Mouse (Mus musculus) embryonic fibroblast, embryonic 13.5 days (primary cell): ENCODE data around the gene Zmym1. TPM values are rescaled to one million over a fixed set of nuclear protein-coding genes. Genes with fewer than 3 reads are reported as not detected.
"Not testable (repeated sequence)": the region's sequence is repeated elsewhere in the genome, so short reads cannot be mapped to it uniquely, and the experiment has no call there.

Experiments
- H3K27ac ChIP-seq: 2 replicates; pipeline ENCODE4 v1.5.1; 2012; ENCODE audit warnings: low read length, control low read depth, inconsistent platforms; ENCODE audit not compliant: insufficient read depth
- H3K4me1 ChIP-seq: 2 replicates; pipeline ENCODE4 v1.6.1; 2011; ENCODE audit warnings: low read length; ENCODE audit not compliant: control insufficient read depth, insufficient read depth
- H3K4me3 ChIP-seq: 2 replicates; pipeline ENCODE4 v1.5.1; 2011; ENCODE audit warnings: mild to moderate bottlenecking, control low read depth, low read length; ENCODE audit not compliant: insufficient read depth
- CTCF ChIP-seq: IDR thresholded peaks from 2 replicates; pipeline ENCODE4 v1.5.1; 2011; ENCODE audit warnings: mild to moderate bottlenecking, control low read depth, low read length, moderate library complexity, borderline replicate concordance; ENCODE audit not compliant: insufficient read depth
- POLR2A ChIP-seq: IDR thresholded peaks from 2 replicates; pipeline ENCODE4 v1.6.1; 2011; ENCODE audit warnings: low read depth, mild to moderate bottlenecking, control low read depth, low read length, moderate library complexity
- polyA plus RNA-seq: library from polyadenylated mRNA; stranded (reverse); fragments of >200 nt; gene quantifications from 2 replicates; pipeline ENCODE4 v1.2.4, GENCODE M21; 2011; ENCODE audit warnings: low read depth; ENCODE audit not compliant: missing spikeins, insufficient read length

Zmym1 gene
- polyA plus RNA-seq, 1 experiment = 18.0 TPM

DNA sequence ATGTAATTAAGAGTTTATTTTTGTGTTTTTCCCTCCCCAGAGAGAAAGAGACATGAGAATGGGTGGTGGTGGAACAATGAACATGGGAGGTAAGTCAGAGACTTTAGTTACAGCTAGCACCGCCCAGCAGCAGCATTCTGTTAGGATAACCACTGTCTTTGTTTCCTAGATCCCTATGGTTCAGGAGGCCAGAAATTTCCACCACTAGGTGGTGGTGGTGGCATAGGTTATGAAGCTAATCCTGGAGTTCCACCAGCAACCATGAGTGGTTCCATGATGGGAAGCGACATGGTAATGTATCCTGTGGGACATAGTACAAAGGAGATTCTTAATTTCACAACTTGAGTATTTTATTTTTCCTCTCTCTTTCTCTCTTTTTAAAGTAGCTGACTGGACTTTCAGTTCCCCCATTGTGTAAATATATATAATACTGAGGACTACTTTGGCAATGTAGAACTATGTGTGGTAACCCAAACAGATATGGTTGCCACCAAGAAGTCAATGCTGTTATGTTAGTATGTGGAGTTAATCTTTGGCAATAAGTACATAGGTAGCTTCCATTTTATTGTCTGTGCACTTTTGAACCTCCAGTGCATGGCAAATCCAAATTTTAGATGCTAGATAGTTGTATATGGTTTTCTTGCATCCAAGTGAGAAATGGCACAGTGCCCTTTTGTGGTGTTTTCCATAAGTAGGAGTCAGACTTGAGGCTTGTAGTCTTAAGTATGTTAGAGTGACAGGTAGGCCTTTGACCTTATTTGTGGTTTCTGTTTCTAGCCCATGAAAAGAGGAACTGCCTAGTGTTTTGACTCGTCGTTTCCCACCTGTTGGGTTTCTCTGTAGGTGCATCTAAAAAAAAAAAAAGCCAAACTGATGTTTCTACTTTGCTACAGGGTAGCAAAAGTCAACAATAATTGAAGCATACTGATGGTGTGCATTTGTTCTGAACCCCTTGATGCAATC, 33.4 kb downstream of the Zmym1 start:
- H3K4me3 ChIP-seq = no peak overlapping the region
- peaks cover 7% of the 10 kb centered on the region for H3K4me1 ChIP-seq
- H3K27ac ChIP-seq = no peak overlapping the region
- TF ChIP-seq CTCF (no peak), POLR2A (no peak)

DNA sequence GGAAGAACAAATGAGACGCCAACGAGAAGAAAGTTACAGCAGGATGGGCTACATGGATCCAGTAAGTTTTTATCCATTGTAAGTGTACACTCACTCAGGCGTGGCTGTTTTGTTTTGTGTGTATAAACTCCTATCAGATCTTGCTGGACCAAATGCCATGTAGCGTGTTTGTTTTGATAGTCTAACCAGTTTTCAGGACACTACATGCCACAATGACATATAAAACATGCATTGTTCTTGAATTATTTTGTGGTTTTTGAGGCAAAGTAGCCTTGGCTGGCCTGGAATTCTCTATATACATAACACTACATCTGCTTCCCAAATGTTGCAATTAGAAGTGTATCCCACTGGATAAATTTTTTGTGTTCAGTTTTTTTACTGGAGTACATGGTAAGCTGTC, 34.1 kb downstream of the Zmym1 start:
- Histone ChIP-seq H3K4me1 (peaks cover 6% of the 10 kb centered on the region), H3K4me3 (no peak overlapping the region), H3K27ac (no peak overlapping the region)
- TF ChIP-seq CTCF = no peak
- TF ChIP-seq POLR2A = no peak

DNA sequence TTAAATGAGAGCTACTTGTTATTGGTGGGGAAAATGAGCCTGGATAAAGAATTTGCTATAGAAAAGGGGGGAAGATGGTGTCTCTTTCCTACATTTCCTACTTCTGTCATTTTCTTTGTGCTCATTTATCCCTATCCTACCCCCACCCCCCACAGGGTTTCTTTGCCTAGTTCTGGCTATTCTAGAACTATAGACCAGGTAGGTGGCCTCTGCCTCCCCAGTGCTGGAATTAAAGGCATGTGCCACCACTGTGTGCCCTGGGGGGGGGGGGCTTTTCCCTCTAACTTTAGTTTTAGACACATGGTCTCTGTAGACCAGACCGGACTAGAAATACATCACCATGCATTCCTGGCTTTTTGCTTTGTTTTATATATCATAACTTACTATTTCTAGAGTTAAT, 36.7 kb downstream of the Zmym1 start:
- Histone ChIP-seq H3K27ac (no peak overlapping the region), H3K4me1 (peaks cover 6% of the 10 kb centered on the region), H3K4me3 (peak overlapping the region; percentile 99)
- TF ChIP-seq CTCF = no peak
- TF ChIP-seq POLR2A = no peak

DNA sequence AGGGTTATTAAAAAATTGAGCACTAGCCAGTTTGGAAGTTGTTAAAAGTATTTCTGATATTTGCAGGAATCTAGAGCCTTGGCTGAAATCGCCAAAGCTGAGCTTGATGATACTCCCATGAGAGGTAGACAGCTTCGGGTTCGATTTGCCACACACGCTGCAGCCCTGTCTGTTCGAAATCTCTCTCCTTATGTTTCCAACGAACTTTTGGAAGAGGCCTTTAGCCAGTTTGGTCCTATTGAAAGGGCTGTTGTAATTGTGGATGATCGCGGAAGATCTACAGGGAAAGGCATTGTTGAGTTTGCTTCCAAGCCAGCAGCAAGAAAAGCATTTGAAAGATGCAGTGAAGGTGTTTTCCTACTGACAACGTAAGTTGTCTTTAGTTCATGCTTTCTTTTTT, 37.8 kb downstream of the Zmym1 start:
- Histone ChIP-seq H3K4me1 (peaks cover 6% of the 10 kb centered on the region), H3K4me3 (peak overlapping the region; percentile 99), H3K27ac (no peak overlapping the region)
- TF ChIP-seq CTCF (no peak), POLR2A (no peak)

DNA sequence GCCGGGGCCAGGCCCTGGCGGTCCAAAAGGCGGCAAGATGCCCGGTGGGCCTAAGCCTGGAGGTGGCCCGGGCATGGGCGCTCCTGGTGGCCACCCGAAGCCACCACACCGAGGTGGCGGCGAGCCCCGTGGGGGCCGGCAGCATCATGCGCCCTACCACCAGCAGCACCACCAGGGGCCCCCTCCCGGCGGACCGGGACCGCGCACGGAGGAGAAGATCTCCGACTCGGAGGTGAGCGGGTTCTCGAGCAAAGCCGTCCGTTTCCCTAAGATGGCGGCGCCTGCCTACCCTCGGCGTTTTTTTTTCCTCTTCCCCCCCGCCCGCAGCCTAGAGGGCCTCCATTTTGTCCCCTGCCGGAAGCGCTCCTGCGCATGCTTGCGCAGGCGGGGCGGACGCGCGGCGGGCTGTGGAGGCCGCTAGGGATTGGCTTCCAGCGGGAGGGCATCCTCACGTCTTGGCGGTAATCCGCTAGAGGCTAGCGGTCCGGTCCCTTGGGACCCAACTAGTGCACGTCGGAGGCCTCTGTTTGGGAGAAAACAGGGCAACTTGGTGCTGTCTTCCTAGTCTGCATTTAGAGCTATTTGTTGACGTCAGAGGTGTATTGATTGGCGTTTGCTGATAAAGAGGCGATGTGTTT, 38.8 kb downstream of the Zmym1 start:
- peak overlapping the region; percentile 99 for H3K4me3 ChIP-seq
- TF ChIP-seq POLR2A (0 out of 2 replicates have a peak, but pooled peaks have one; percentile 34), CTCF (no peak)

DNA sequence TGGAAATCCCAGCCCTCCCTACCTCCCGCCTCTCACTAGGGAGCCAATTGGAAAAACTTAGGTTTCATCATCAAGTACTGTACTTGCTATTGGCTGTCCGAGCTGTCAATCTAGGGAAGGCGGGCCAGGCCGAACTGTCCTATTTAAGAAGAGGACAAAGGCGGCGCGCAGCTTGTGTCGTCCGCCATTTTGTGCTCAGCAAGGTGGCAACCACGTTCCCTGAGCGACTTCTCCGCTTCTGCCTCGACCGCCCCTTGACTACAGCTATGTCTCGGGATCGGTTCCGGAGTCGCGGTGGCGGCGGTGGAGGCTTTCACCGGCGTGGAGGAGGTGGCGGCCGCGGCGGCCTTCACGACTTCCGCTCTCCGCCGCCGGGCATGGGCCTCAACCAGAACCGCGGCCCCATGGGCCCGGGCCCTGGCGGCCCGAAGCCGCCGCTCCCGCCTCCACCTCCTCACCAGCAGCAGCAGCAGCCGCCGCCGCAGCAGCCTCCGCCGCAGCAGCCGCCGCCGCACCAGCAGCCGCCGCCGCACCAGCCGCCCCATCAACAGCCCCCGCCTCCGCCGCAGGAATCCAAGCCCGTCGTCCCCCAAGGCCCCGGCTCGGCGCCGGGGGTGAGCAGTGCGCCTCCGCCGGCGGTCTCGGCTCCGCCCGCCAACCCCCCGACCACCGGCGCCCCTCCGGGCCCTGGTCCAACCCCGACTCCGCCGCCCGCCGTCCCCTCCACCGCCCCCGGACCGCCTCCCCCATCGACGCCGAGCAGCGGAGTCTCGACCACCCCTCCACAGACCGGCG, 39.6 kb downstream of the Zmym1 start, which contains the start of gene Sfpq:
Sfpq (plus strand) TSS at position 174 of the 795 bp plus-strand sequence.
- no peak for TF ChIP-seq CTCF
- TF ChIP-seq POLR2A = peak; percentile 100
- Histone ChIP-seq H3K4me1 (peaks cover 3% of the 10 kb centered on the region), H3K4me3 (peak within 1 kb of the TSS; percentile 99), H3K27ac (peak within 1 kb of the TSS; percentile 98)

More for the DNA sequence above, 38.8 kb downstream of the Zmym1 start:
- Histone ChIP-seq H3K4me1 (peaks cover 6% of the 10 kb centered on the region), H3K27ac (peak overlapping the region; percentile 76)

DNA sequence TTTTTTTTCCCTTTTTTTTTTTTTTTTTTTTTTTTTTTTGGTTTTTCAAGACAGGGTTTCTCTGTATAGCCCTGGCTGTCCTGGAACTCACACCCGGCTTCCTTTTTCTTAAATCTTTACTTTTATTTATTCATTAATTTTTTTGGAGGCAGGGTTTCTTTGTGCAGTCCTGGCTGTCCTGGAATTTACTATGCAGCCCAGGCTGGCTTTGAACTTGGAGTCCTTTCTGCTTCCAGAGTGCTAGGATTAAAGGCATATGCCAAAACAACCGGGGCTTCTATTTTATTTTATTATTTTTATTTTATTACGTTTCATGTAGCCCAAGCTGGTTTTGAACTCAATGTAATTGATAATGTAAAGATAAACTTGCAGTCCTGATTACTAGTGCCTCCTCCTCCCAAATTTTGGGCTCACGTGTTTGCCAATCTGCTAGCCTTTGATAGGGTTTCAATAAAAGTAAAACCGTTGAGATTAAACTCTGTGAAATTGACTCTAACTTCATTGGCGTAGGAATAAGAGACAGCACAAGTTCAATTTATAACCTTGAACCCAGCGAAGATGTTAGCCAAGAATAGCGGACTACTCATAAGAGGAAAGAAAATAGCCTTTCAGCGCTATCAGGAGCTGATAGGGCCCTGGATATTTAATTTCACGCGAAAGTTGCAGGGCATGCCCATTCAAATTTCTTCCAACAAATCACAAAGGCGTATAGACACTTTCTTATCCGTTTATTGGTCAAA, 40.4 kb downstream of the Zmym1 start:
- H3K4me3 ChIP-seq = peak overlapping the region; percentile 28
- peaks cover 3% of the 10 kb centered on the region for H3K4me1 ChIP-seq
- no peak for TF ChIP-seq CTCF
- TF ChIP-seq POLR2A = no peak
- H3K27ac ChIP-seq = no peak overlapping the region

DNA sequence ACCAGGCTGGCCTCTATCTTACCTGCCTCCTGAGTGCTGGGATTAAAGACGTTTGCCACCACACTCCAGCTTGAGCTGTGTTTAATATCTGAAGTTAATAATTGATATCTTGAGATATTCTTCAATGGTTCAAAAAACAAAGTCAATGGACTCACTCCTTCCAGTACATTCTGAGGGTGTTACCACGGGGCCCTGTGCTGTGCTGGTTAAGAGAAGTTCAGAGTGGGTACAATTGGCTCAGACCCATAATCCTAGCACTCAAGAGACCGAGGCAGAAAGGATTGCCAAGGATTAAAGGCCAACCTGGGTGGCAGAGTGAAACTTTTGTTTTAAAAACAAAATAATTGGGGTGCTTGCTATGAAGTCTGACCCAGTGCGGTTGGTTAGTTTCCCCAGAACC, 44.6 kb downstream of the Zmym1 start:
- TF ChIP-seq CTCF = no peak
- no peak for TF ChIP-seq POLR2A

DNA sequence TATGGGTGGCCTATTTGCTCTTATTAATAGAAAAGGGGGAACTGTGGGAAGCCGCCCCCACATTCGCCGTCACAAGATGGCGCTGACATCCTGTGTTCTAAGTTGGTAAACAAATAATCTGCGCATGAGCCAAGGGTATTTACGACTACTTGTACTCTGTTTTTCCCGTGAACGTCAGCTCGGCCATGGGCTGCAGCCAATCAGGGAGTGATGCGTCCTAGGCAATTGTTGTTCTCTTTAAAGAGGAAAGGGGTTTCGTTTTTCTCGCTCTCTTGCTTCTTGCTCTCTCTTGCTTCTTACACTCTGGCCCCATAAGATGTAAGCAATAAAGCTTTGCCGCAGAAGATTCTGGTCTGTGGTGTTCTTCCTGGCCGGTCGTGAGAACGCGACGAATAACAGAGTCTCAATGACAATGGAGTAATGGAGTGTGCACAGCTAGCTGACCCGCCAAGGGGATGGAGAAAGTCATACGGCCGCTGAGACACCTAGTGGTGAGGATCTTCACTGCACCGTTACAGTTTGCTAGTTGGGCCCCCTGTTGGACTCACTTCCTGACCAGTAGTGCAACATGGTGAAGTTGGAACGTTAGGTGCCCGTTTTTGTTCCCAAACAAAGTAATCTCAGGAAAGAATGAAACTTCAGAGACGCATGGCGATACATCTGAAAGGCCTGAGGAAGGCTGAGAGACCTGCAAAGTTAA, 45.5 kb downstream of the Zmym1 start:
- TF ChIP-seq CTCF = peak; percentile 76; the same call in 1 of the 2 replicates
- not testable (repeated sequence) for H3K4me1 ChIP-seq, H3K4me3 ChIP-seq, H3K27ac ChIP-seq

More for the DNA sequence above, 44.6 kb downstream of the Zmym1 start:
- Histone ChIP-seq H3K4me1 (no peaks in the 10 kb centered on the region), H3K4me3 (no peak overlapping the region), H3K27ac (no peak overlapping the region)
